Mouse (Mus musculus): ENCODE measurements at regions not wholly inside any gene's neighbourhood (a gene's known extent, or its start where the extent isn't known, plus 50 kb on each side); places are given as distances from the start of the nearest gene placed in this dataset.
"Not testable (repeated sequence)": the region's sequence is repeated elsewhere in the genome, so short reads cannot be mapped to it uniquely, and the experiment has no call there.

DNA sequence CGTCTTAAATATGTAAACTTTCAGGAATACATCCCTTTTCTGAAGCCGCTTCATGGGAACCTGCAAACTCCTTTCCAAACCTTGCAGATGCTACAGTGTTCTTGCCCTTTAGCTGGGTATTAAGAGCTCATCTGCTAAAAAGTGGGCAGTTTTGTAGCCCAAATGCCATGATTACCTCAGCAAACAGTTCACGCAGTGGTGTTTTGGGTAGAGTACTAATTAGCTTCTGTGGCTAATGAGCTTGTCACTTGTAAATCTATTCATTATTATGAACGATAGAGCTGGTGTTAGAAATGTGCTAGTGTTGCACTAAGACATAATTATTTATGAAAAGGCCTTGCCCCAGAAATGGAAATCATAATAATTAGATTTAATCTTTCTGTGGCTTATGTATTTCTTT lies 506.1 kb upstream of the Ccng1 start:
- no peak for DNase-seq (ENCODE audit: low spot score in 2 of 2)

DNA sequence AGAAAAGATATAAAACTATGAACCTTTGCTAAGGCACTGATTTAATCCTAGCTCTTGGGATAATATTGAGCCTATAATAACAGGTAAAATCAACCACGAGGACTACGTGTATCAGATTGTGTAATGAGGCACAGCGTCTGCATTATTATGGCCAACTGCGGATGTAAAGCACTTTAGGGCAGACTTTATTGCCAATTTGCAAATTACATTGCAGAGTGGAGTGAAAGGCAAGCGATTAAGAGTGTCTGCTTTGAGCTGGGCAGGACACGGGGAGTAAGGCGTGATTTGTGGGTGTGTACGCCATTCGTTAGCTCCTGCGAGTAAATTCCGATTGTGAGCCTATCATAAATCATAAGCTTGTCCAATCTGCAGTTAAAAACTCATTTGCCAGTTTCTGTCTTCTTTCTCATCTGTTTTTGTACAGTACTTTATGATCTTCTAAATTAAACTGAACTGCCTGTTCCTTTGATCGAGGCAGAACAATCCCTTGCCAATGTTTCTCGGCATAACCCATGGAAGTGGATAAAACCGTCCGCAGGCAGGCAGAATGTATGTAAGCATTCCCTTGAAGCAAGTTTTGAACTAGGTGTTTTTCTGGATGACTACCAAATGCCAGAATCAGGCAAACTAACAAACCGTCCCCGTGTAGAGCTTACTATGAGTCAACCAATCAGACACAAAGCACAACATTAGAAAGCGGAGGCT lies 505.0 kb upstream of the Ccng1 start:
- DNase-seq (ENCODE audit: low spot score in 2 of 2) = no peak

GRCm38 (mm10) chr11:41214501-41214900 lies 459.4 kb upstream of the Ccng1 start:
- DNase-seq (ENCODE audit: low spot score in 2 of 2) = not testable (repeated sequence)

DNA sequence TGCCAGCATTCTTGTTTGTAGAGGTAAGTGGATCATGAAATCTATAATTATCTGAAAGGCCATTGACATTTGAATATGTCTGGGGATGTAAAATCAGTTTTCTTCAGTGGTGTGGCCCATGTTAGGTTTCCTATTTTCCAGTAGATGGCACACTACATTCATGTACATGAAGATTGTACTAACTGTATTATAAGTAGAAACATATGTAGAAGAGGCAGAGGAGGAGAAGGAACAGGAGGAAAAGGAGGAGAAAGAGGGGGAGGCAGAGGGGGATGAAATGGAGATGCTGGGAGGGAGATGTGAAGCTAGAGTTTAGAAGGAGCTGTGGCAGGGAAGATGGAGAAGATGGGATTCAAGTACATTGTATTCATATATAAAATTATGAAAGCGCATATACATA lies 447.1 kb upstream of the Ccng1 start:
- DNase-seq (ENCODE audit: low spot score in 2 of 2) = peak in 1 of 2 experiments; percentile 7

DNA sequence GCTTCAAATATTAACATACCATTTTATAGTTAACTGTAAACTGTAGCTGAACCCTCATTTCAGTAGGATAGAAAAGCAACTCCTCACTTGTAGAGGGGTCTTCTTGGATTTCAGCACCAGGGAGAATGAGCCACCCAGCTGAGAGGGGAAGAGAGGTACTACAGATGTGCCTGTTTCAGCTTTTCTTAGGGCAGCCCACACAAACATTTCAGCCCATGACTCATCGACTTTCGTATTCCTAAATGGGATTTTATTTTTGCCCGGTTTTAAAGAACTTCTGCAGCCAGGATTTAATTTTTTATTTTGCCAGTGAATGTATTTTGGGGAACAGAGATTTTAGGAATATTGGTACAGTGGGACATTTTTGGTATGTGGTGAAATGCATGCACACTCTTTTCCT lies 438.9 kb upstream of the Ccng1 start:
- peak in 1 of 2 experiments; percentile 9 for DNase-seq (ENCODE audit: low spot score in 2 of 2)

DNA sequence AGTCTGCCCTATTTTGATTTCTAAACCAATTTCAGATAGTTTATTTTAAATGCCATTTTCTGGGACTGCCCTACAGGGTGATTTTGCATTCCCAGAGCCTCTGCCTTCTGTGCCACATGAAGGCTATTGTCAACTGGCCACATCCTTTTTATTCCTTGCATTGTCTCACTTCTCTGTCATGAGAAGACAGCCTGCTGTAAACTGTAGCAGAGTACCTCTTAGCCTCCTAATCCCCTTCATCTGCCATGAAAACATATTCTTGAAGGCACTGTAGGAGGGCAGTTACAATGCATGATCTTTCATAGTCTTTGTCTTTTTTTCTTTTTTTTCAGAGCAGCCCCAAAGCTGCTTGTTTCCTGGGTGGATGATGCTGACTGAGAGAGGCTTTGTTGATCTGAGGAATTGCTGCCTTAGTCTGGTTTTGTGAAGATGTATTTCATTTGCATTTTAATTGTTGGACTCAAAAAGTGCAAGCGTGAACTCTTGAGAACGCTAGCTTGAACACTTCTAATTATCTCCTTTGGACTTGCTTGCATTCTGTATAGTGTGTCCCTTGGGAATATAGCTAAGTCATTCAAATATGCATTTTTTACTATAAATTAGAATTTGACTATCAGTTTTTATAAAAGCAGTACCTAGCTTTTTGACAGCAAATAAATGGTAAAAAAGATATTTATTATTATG lies 405.5 kb upstream of the Ccng1 start:
- no peak for DNase-seq (ENCODE audit: low spot score in 2 of 2)

- DNase-seq (ENCODE audit: low spot score in 2 of 2) = no peak
These were observed 404.8 kb upstream of the Ccng1 start for GRCm38 (mm10) chr11:41159927-41160326.

GRCm38 (mm10) chr11:41158761-41159596 lies 403.9 kb upstream of the Ccng1 start:
- DNase-seq (ENCODE audit: low spot score in 2 of 2) = no peak

GRCm38 (mm10) chr11:41157321-41157720 lies 402.2 kb upstream of the Ccng1 start:
- DNase-seq (ENCODE audit: low spot score in 2 of 2) = no peak

All from left cerebral cortex, adult 8-10 months (tissue).